Mouse (Mus musculus) hindbrain, embryonic 12.5 days (tissue): Measurements from ENCODE around the gene Wfdc15a. TPM values are rescaled to one million over a fixed set of nuclear protein-coding genes. Genes with fewer than 3 reads are reported as not detected.

Experiments
- polyA plus RNA-seq: library from polyadenylated mRNA; unstranded; fragments of >200 nt; fragmentation: Nextera tagmentation; extraction: Ambion mirVana; gene quantifications from 2 replicates; pipeline ENCODE4 v1.2.1, GENCODE M21; 2016

The Wfdc15a gene
- polyA plus RNA-seq, 1 experiment from 2014 or later = not detected

Other genes starting within 250 kb of the Wfdc15a start
- gene Ywhab, start 205.2 kb downstream of the Wfdc15a start, polyA plus RNA-seq = 355 and 373 TPM in 2 replicates
- 2.3 and 2.9 TPM in 2 replicates for gene Pabpc1l, start 174.7 kb downstream of the Wfdc15a start, polyA plus RNA-seq
- 32.0 and 34.5 TPM in 2 replicates for gene Stk4, start 129.8 kb downstream of the Wfdc15a start, polyA plus RNA-seq
- 47.0 and 47.8 TPM in 2 replicates for gene Tomm34, start 129.0 kb downstream of the Wfdc15a start, polyA plus RNA-seq
- gene Kcns1, start 29.0 kb downstream of the Wfdc15a start, polyA plus RNA-seq = 0.27 and 0.30 TPM in 2 replicates
- not detected in 2 replicates for gene Wfdc5, start 17.4 kb downstream of the Wfdc15a start, polyA plus RNA-seq
- gene Wfdc12, start 9.5 kb downstream of the Wfdc15a start, polyA plus RNA-seq = 0.31 TPM in 1 of 2 replicates, not detected in the other
- not detected in 2 replicates for gene Wfdc15b, start 21.5 kb upstream of the Wfdc15a start, polyA plus RNA-seq
- not detected in 2 replicates for gene Svs2, start 38.3 kb upstream of the Wfdc15a start, polyA plus RNA-seq
- not detected in 2 replicates for gene Svs3b, start 56.5 kb upstream of the Wfdc15a start, polyA plus RNA-seq
- not detected in 2 replicates for gene Svs4, start 78.3 kb upstream of the Wfdc15a start, polyA plus RNA-seq
- not detected in 2 replicates for gene Svs3a, start 89.1 kb upstream of the Wfdc15a start, polyA plus RNA-seq
- gene Svs6, start 116.6 kb upstream of the Wfdc15a start, polyA plus RNA-seq = not detected in 2 replicates
- gene Svs5, start 132.6 kb upstream of the Wfdc15a start, polyA plus RNA-seq = not detected in 2 replicates
- gene Slpi, start 189.0 kb upstream of the Wfdc15a start, polyA plus RNA-seq = 1.2 and 2.0 TPM in 2 replicates
- gene Rbpjl, start 203.0 kb upstream of the Wfdc15a start, polyA plus RNA-seq = 0.33 and 0.37 TPM in 2 replicates
- gene Matn4, start 205.0 kb upstream of the Wfdc15a start, polyA plus RNA-seq = 31.5 and 39.5 TPM in 2 replicates
- 17.6 and 18.8 TPM in 2 replicates for gene Sdc4, start 243.8 kb upstream of the Wfdc15a start, polyA plus RNA-seq